Mouse (Mus musculus): ENCODE data around the gene Coa7. TPM values are rescaled to one million over a fixed set of nuclear protein-coding genes. Genes with fewer than 3 reads are reported as not detected.

Coa7 gene
- polyA plus RNA-seq, 1 experiment = 16.8 TPM

DNA sequence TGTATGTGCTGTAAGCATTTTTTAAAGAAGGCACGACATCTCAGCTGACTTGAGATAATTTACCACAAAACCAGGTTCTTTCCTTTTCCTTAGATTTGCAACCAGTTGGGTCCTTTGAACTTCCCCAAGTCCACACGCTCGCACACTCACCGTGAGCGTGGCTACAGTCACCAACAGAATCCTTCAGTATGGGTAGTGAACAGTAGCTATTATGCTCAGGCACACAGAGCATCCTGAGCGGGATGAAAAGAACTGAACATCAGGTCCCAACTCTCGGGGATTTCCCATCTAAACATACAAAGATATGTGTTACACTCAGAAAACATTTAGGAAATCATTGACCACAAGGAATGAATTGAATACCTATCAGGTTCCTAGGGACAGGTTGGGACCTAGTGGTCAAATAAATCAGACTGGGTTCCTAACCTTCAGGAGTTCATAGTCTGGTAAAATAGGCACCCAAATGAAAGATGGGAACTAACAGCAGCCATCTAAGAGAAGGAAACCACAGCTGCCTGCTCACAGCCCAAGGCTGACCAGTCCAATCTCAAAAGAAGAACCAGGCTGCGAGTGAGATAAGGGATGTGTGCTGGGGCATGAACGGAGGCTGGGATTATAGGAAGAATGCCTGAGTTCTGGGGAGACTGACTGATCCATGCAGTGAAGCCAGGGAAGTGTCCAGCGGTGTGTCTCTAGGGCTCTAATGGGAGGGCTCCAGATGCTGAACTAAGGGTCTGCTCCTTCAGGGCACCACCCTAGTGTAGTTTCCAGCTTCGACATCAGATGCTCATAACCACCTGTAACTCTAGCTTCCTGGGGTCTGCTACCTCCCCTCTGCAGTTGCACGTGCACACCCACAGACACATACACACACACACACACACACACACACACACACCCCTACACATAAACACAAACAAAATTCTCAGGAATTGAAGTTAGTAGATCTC is 10.0 kb upstream of the Coa7 start:
- Histone ChIP-seq H3K27ac (ENCODE audit: insufficient read depth, low read length) (no peak overlapping the region), H3K4me1 (ENCODE audit: control insufficient read depth, insufficient read depth, low read length) (no peaks in the 10 kb centered on the region), H3K4me3 (replicated peaks; ENCODE audit: insufficient read depth, low read depth, low read length) (no peak overlapping the region), H3K27me3 (ENCODE audit: control insufficient read depth, insufficient read depth, low read length) (no peaks in the 10 kb centered on the region)
- TF ChIP-seq POLR2A (IDR thresholded peaks at IDR 0.05; ENCODE audit: borderline replicate concordance, insufficient read depth, low read length) = no peak
- no peak for DNase-seq
- WGBS = 83% methylated on average over 12 of the region's 12 CpGs

- Histone ChIP-seq H3K27ac (ENCODE audit: insufficient read depth, low read length) (no peak overlapping the region), H3K4me3 (replicated peaks; ENCODE audit: insufficient read depth, low read depth, low read length) (no peak overlapping the region), H3K27me3 (ENCODE audit: control insufficient read depth, insufficient read depth, low read length) (no peaks in the 10 kb centered on the region), H3K4me1 (ENCODE audit: control insufficient read depth, insufficient read depth, low read length) (no peaks in the 10 kb centered on the region)
- WGBS = 76% methylated on average over 8 of the region's 8 CpGs
- no peak for DNase-seq
- TF ChIP-seq CTCF (IDR thresholded peaks at IDR 0.05; ENCODE audit: borderline replicate concordance, insufficient read depth, low read depth, low read length) (no peak), POLR2A (IDR thresholded peaks at IDR 0.05; ENCODE audit: borderline replicate concordance, insufficient read depth, low read length) (no peak)
Measured at GRCm38 (mm10) chr4:108318649-108319615, 9.0 kb upstream of the Coa7 start.

DNA sequence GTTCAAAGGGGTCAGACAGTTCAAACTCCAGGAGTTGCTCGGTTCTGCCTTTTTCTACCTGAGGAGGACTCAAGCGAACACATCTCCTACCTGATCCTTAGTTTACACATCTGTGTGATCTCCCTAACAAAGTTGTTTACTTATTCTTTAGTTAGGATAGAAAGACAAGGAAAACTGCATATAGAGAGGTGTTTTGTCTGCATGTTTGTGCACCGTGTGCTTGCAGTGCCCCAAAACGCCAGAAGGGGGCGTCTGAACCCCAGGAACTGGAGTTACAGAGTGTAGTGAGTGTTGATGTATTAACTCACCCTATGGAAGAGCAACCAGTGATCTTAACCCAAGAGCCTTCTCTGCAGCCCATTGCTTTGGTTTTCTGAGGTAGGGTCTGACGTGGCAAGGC is 8.2 kb upstream of the Coa7 start:
- no peak for DNase-seq
- H3K4me1 ChIP-seq (ENCODE audit: control insufficient read depth, insufficient read depth, low read length) = no peaks in the 10 kb centered on the region
- H3K27ac ChIP-seq (ENCODE audit: insufficient read depth, low read length) = no peak overlapping the region
- H3K27me3 ChIP-seq (ENCODE audit: control insufficient read depth, insufficient read depth, low read length) = no peaks in the 10 kb centered on the region
- no peak overlapping the region for H3K4me3 ChIP-seq (replicated peaks; ENCODE audit: insufficient read depth, low read depth, low read length)
- TF ChIP-seq CTCF (IDR thresholded peaks at IDR 0.05; ENCODE audit: borderline replicate concordance, insufficient read depth, low read depth, low read length) (no peak), POLR2A (IDR thresholded peaks at IDR 0.05; ENCODE audit: borderline replicate concordance, insufficient read depth, low read length) (no peak)
- WGBS = 73% methylated on average over 6 of the region's 6 CpGs

- Histone ChIP-seq H3K27ac (ENCODE audit: insufficient read depth, low read length) (no peak overlapping the region), H3K27me3 (ENCODE audit: control insufficient read depth, insufficient read depth, low read length) (no peaks in the 10 kb centered on the region), H3K4me1 (ENCODE audit: control insufficient read depth, insufficient read depth, low read length) (no peaks in the 10 kb centered on the region), H3K4me3 (replicated peaks; ENCODE audit: insufficient read depth, low read depth, low read length) (no peak overlapping the region)
- no peak for DNase-seq
- WGBS = 47% methylated on average over 7 of the region's 7 CpGs
- TF ChIP-seq POLR2A (IDR thresholded peaks at IDR 0.05; ENCODE audit: borderline replicate concordance, insufficient read depth, low read length) (no peak), CTCF (IDR thresholded peaks at IDR 0.05; ENCODE audit: borderline replicate concordance, insufficient read depth, low read depth, low read length) (no peak)
Measured at GRCm38 (mm10) chr4:108320627-108321380, 7.1 kb upstream of the Coa7 start.

DNA sequence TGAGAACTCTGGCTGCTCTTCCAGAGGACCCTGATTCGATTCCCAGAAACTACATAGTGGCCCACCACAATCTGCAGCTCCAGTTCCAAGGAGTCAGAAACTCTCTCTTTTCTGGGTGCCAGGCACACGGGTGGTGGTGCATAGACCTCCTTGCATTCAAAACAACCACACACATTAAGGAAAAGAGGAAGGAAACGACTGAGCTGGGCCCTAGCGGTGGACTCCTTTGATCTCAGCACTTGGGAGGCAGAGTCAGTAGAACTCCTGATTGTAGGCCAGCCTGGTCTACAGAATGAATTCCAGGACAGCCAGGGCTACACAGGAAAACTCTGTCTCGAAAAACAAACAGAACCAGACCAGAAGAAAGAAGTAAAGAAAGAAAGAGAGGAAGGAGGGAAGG is 4.4 kb upstream of the Coa7 start:
- no peak for DNase-seq
- Histone ChIP-seq H3K4me1 (ENCODE audit: control insufficient read depth, insufficient read depth, low read length) (no peaks in the 10 kb centered on the region; the same call in 1 of the 2 replicates), H3K27ac (ENCODE audit: insufficient read depth, low read length) (no peak overlapping the region), H3K27me3 (ENCODE audit: control insufficient read depth, insufficient read depth, low read length) (no peaks in the 10 kb centered on the region), H3K4me3 (replicated peaks; ENCODE audit: insufficient read depth, low read depth, low read length) (no peak overlapping the region)
- no peak for TF ChIP-seq POLR2A (IDR thresholded peaks at IDR 0.05; ENCODE audit: borderline replicate concordance, insufficient read depth, low read length)
- no peak for TF ChIP-seq CTCF (IDR thresholded peaks at IDR 0.05; ENCODE audit: borderline replicate concordance, insufficient read depth, low read depth, low read length)
- 64% methylated on average over 5 of the region's 5 CpGs for WGBS

DNA sequence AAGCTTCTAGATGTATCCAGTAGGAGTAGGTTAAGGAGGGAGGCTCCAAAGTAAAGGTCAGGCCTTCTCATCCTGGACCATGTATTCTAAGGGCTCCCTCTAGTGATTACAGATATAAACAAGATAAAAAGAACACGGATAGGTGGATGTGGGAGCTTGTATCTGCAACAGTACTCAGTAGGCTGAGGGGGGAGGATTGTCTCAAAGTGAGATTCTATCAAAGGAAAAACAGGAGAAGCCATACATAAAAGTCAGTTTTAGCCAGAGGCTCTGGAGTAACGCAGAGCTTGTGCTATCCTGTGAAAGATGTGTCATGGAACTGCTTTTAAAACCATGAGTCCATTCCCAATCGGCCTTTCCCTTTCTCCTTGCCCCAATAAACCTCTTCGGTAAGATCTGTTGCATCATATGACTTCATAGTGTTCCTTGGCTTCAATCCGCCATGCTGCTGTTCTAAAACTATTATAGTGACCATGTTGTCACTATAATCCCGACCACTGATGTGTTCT is 815 bp upstream of the Coa7 start:
- TF ChIP-seq POLR2A (IDR thresholded peaks at IDR 0.05; ENCODE audit: borderline replicate concordance, insufficient read depth, low read length) (no peak), CTCF (IDR thresholded peaks at IDR 0.05; ENCODE audit: borderline replicate concordance, insufficient read depth, low read depth, low read length) (peak; percentile 30; the same call in 1 of the 2 replicates)
- 16% methylated on average over 6 of the region's 6 CpGs for WGBS
- H3K4me3 ChIP-seq (replicated peaks; ENCODE audit: insufficient read depth, low read depth, low read length) = peak overlapping the region; percentile 64
- no peaks in the 10 kb centered on the region; the same call in 1 of the 2 replicates for H3K4me1 ChIP-seq (ENCODE audit: control insufficient read depth, insufficient read depth, low read length)
- no peak overlapping the region; the same call in 1 of the 2 replicates for H3K27ac ChIP-seq (ENCODE audit: insufficient read depth, low read length)
- DNase-seq = peak; percentile 51 to 79
- no peaks in the 10 kb centered on the region for H3K27me3 ChIP-seq (ENCODE audit: control insufficient read depth, insufficient read depth, low read length)

DNA sequence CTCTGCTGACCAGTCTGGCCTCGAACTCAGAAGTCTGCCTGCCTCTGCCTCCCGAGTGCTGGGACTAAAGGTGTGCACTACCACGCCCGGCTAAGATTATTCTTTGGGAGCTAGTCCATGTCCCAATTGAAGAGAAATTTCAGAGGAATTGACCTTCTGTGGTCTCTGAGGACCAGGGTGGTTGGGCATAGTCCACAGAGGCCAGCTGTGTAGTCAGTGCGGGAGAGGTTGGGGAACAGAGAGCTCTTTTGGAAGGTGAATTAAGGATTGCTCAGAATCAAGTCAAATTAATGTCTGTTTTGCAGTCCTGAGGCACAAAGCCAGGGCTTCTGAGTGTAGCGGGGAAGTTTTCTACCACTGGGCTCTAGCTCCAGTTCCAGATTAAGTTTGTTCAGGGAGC is 1.9 kb downstream of the Coa7 start:
- Histone ChIP-seq H3K27me3 (ENCODE audit: control insufficient read depth, insufficient read depth, low read length) (no peaks in the 10 kb centered on the region), H3K4me3 (replicated peaks; ENCODE audit: insufficient read depth, low read depth, low read length) (no peak overlapping the region), H3K27ac (ENCODE audit: insufficient read depth, low read length) (no peak overlapping the region), H3K4me1 (ENCODE audit: control insufficient read depth, insufficient read depth, low read length) (no peaks in the 10 kb centered on the region; the same call in 1 of the 2 replicates)
- 90% methylated on average over 6 of the region's 6 CpGs for WGBS
- TF ChIP-seq POLR2A (IDR thresholded peaks at IDR 0.05; ENCODE audit: borderline replicate concordance, insufficient read depth, low read length) (no peak), CTCF (IDR thresholded peaks at IDR 0.05; ENCODE audit: borderline replicate concordance, insufficient read depth, low read depth, low read length) (no peak)
- no peak for DNase-seq

Measured in cerebellum, adult 2 months (tissue).